ENCODE assay signal across 12 mouse cellular contexts in the genomic region with DNA sequence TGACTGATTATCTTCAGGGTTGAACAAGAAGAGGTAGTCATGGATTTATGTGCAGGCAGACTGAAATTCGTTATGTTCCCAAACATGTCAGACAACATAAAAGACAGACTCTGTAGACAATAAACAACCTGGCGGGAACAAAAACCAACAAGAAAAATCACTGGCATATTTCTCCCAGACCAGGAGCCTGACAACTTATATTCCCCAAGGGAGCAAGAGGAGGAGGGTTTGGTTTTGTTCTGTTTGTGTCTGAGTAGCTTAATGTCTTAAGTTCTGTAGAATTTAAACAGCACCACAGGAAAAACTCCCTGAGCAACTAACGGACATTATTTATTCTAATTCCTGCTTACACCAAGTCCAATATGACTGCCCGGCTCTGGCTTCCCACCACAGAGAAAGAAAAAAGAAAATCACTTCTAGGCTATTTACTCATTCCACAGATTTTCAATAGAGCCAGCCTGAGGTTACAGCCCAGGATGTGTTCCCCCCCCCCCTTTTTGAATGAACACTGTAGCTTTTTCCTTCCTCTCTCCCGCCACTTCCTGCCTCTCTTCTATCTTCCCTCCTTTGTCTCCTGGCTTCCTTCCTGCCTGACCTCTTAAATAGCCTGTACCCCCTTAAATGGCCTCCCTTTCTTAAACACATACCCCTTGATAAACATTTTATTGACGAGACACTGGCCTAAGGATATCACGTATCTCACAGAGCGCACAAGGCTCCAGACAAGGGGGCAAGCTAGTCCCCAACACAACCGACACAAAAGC. TPM values are rescaled to one million over a fixed set of nuclear protein-coding genes. Genes with fewer than 3 reads are reported as not detected.
A peak's percentile ranks its signal among the peaks of the same experiment; 100 is the strongest.
DNase-seq lines count a peak whose midpoint lies in the region; ATAC-seq and TF ChIP-seq lines count a peak whose summit lies in the region.
"Had no signal": no experiment of that assay in that cellular context is flagged by ENCODE, and none has a peak within 500 bp of the region (broad histone marks: within the 10 kb centered on the region; RNA-seq: fewer than 3 reads in every experiment).

No protein-coding gene starts in this region.

- H3K4me3 ChIP-seq in heart, embryonic 10.5 days = no peak overlapping the region
- H3K4me3 ChIP-seq in neural tube, embryonic 11.5 days (ENCODE audit: low read depth, low read length) = no peak overlapping the region
- H3K4me3 ChIP-seq in liver, postnatal 0 days (ENCODE audit: low read depth, low read length) = no peak overlapping the region
- no peak overlapping the region for H3K4me3 ChIP-seq in cerebellum, adult 2 months (replicated peaks; ENCODE audit: insufficient read depth, low read depth, low read length)

- WGBS in heart, embryonic 10.5 days = 50% methylated on average over 9 of the region's 9 CpGs
- WGBS in neural tube, embryonic 11.5 days = 52% methylated on average over 9 of the region's 9 CpGs
- WGBS in liver, postnatal 0 days (ENCODE audit: insufficient replicate concordance) = 62% methylated on average over 9 of the region's 9 CpGs
- 89% methylated on average over 9 of the region's 9 CpGs for WGBS in cerebellum, adult 2 months

- peaks cover 35% of the 10 kb centered on the region for H3K4me1 ChIP-seq in heart, embryonic 10.5 days
- H3K4me1 ChIP-seq in neural tube, embryonic 11.5 days (ENCODE audit: control insufficient read depth, insufficient read depth, low read length) = peaks cover 36% of the 10 kb centered on the region
- H3K4me1 ChIP-seq in liver, postnatal 0 days (ENCODE audit: insufficient read depth) = no peaks in the 10 kb centered on the region
- no peaks in the 10 kb centered on the region; the same call in 1 of the 2 replicates for H3K4me1 ChIP-seq in cerebellum, adult 2 months (ENCODE audit: control insufficient read depth, insufficient read depth, low read length)

- no peak for TF ChIP-seq POLR2A in cerebellum, adult 2 months (IDR thresholded peaks at IDR 0.05; ENCODE audit: borderline replicate concordance, insufficient read depth, low read length)

- no peaks in the 10 kb centered on the region for H3K9me3 ChIP-seq in heart, embryonic 10.5 days
- H3K9me3 ChIP-seq in neural tube, embryonic 11.5 days (ENCODE audit: control insufficient read depth, low read length) = no peaks in the 10 kb centered on the region
- H3K9me3 ChIP-seq in liver, postnatal 0 days (ENCODE audit: low read length) = no peaks in the 10 kb centered on the region

- H3K27me3 ChIP-seq in heart, embryonic 10.5 days (ENCODE audit: insufficient read depth, poor library complexity, severe bottlenecking) = no peaks in the 10 kb centered on the region
- no peaks in the 10 kb centered on the region for H3K27me3 ChIP-seq in neural tube, embryonic 11.5 days (ENCODE audit: control insufficient read depth, insufficient read depth, low read length)
- H3K27me3 ChIP-seq in liver, postnatal 0 days (ENCODE audit: insufficient read depth, low read length) = no peaks in the 10 kb centered on the region
- no peaks in the 10 kb centered on the region for H3K27me3 ChIP-seq in cerebellum, adult 2 months (ENCODE audit: control insufficient read depth, insufficient read depth, low read length)

- no peak for TF ChIP-seq CTCF in liver, postnatal 0 days (IDR thresholded peaks at IDR 0.05; ENCODE audit: low read depth)
- TF ChIP-seq CTCF in cerebellum, adult 2 months (IDR thresholded peaks at IDR 0.05; ENCODE audit: borderline replicate concordance, insufficient read depth, low read depth, low read length) = no peak

- H3K27ac ChIP-seq in heart, embryonic 10.5 days = peak overlapping the region; percentile 75
- peak overlapping the region; percentile 71 for H3K27ac ChIP-seq in neural tube, embryonic 11.5 days (ENCODE audit: low read depth, low read length)
- 0 out of 2 replicates have a peak overlapping the region, but pooled peaks have one; percentile 35 for H3K27ac ChIP-seq in liver, postnatal 0 days (ENCODE audit: low read depth)
- no peak overlapping the region for H3K27ac ChIP-seq in cerebellum, adult 2 months (ENCODE audit: insufficient read depth, low read length)
- H3K27ac ChIP-seq: macrophage had no signal

- no peak for ATAC-seq in neural tube, embryonic 11.5 days (ENCODE audit: insufficient read depth, low FRiP score, low TSS enrichment)
- ATAC-seq in liver, postnatal 0 days = no peak

- no peak for DNase-seq in heart, embryonic 10.5 days (ENCODE audit: low spot score)
- DNase-seq in heart, adult 18-20 months = no peak
- DNase-seq in neural tube, embryonic 11.5 days (ENCODE audit: low spot score) = no peak
- no peak for DNase-seq in neural tube, embryonic 10.5 days (ENCODE audit: extremely low spot score, low spot score)
- DNase-seq in liver, postnatal 0 days = no peak
- DNase-seq in cerebellum, adult 2 months = no peak
- no peak for DNase-seq in right cerebral cortex, postnatal 25 days
- DNase-seq in layer of hippocampus, adult 9-11 months = no peak
- DNase-seq: kidney, postnatal 10 days; right cerebral cortex, adult 18-20 months had no signal

- no peak for TF ChIP-seq EP300 in liver, postnatal 0 days (IDR thresholded peaks at IDR 0.05; ENCODE audit: low read depth)

- H3K4me2 ChIP-seq in neural tube, embryonic 11.5 days (ENCODE audit: low read depth) = no peak overlapping the region
- no peak overlapping the region for H3K4me2 ChIP-seq in liver, postnatal 0 days (ENCODE audit: low read depth, low read length)

- H3K36me3 ChIP-seq in heart, embryonic 10.5 days = no peaks in the 10 kb centered on the region
- no peaks in the 10 kb centered on the region for H3K36me3 ChIP-seq in neural tube, embryonic 11.5 days (ENCODE audit: control insufficient read depth, insufficient read depth, low read length)
- H3K36me3 ChIP-seq in liver, postnatal 0 days (replicated peaks; ENCODE audit: insufficient read depth, low read length) = no peaks in the 10 kb centered on the region

- no peak overlapping the region for H3K9ac ChIP-seq in neural tube, embryonic 11.5 days (ENCODE audit: low read length)
- no peak overlapping the region for H3K9ac ChIP-seq in liver, postnatal 0 days (replicated peaks)

RNA-seq across cellular contexts. Expression of a gene that starts 13.6 kb away (rescaled TPM):
- polyA plus RNA-seq in heart, embryonic 10.5 days (2016; fragmentation: Nextera tagmentation; extraction: Ambion mirVana) = 3.9 and 4.3 TPM in 2 replicates
- not detected for total RNA-seq in heart, adult 18-20 months (2021)
- 0.35 TPM in 1 of 2 replicates, not detected in the other for polyA plus RNA-seq in neural tube, embryonic 11.5 days (2014; fragmentation: Nextera tagmentation; extraction: Ambion mirVana)
- 0.15 and 2.7 TPM in 2 replicates for polyA plus RNA-seq in liver, postnatal 0 days (2015; fragmentation: Nextera tagmentation; extraction: Ambion mirVana)
- polyA plus RNA-seq in cerebellum, adult 2 months (2012; rRNA removed) = not detected in 2 replicates
- polyA plus RNA-seq: C2C12, macrophage had no signal

RNA-seq across cellular contexts. Expression of a gene that starts 40.9 kb away (rescaled TPM):
- polyA plus RNA-seq in heart, embryonic 10.5 days (2016; fragmentation: Nextera tagmentation; extraction: Ambion mirVana) = 12.5 and 15.3 TPM in 2 replicates
- 1 to 10 TPM; 1.3 to 1.5 TPM for total RNA-seq in heart, adult 18-20 months (2021)
- polyA plus RNA-seq in neural tube, embryonic 11.5 days (2014; fragmentation: Nextera tagmentation; extraction: Ambion mirVana) = 27.3 and 27.9 TPM in 2 replicates
- 2.8 TPM in 2 replicates for polyA plus RNA-seq in liver, postnatal 0 days (2015; fragmentation: Nextera tagmentation; extraction: Ambion mirVana)
- 4.0 and 4.1 TPM in 2 replicates for polyA plus RNA-seq in cerebellum, adult 2 months (2012; rRNA removed)

RNA-seq across cellular contexts. Expression of a gene that starts 41.8 kb away (rescaled TPM):
- 0.97 and 2.1 TPM in 2 replicates for polyA plus RNA-seq in heart, embryonic 10.5 days (2016; fragmentation: Nextera tagmentation; extraction: Ambion mirVana)
- not detected for total RNA-seq in heart, adult 18-20 months (2021)
- 0.50 TPM in 1 of 2 replicates, not detected in the other for polyA plus RNA-seq in neural tube, embryonic 11.5 days (2014; fragmentation: Nextera tagmentation; extraction: Ambion mirVana)
- not detected in 2 replicates for polyA plus RNA-seq in liver, postnatal 0 days (2015; fragmentation: Nextera tagmentation; extraction: Ambion mirVana)
- 0.05 TPM in 1 of 2 replicates, not detected in the other for polyA plus RNA-seq in cerebellum, adult 2 months (2012; rRNA removed)
- polyA plus RNA-seq: C2C12, macrophage had no signal
